Mouse (Mus musculus) cerebral cortex, adult 2 months (tissue): ENCODE measurements around the gene Tpgs1.

Experiments
- WGBS: fragments of 180-500 bp; shearing (Covaris S2); methylation state at CpG from one replicate; pipeline ENCODE4 v1.1.7; 2018; 5-methylcytosine and 5-hydroxymethylcytosine counted together

Tpgs1 gene

GRCm38 (mm10) chr10:79712499-79713126 lies 43.4 kb downstream of the Tpgs1 start:
- 9% methylated on average over 4 of the region's 6 CpGs for WGBS

- WGBS, result 5% methylated on average over 1 of the region's 1 CpGs
These were observed 44.0 kb downstream of the Tpgs1 start for GRCm38 (mm10) chr10:79713163-79713562.

GRCm38 (mm10) chr10:79714996-79715395 lies 45.8 kb downstream of the Tpgs1 start:
- 43% methylated on average over 4 of the region's 4 CpGs for WGBS

GRCm38 (mm10) chr10:79716254-79716987 lies 47.3 kb downstream of the Tpgs1 start, which contains the start of gene Hcn2:
Gene Hcn2, plus strand, starts transcription at chr10:79716634.
- under 1% methylated on average over 78 of the region's 91 CpGs for WGBS

- WGBS, result under 1% methylated on average over 44 of the region's 44 CpGs
These were observed 47.8 kb downstream of the Tpgs1 start for GRCm38 (mm10) chr10:79716988-79717355.

GRCm38 (mm10) chr10:79717640-79718357 lies 48.6 kb downstream of the Tpgs1 start:
- 2% methylated on average over 43 of the region's 43 CpGs for WGBS

- WGBS, result 64% methylated on average over 5 of the region's 5 CpGs
These were observed 51.9 kb downstream of the Tpgs1 start for GRCm38 (mm10) chr10:79721089-79721488.

- WGBS, result 18% methylated on average over 6 of the region's 6 CpGs
These were observed 53.9 kb downstream of the Tpgs1 start for GRCm38 (mm10) chr10:79723047-79723446.

GRCm38 (mm10) chr10:79723692-79724091 lies 54.5 kb downstream of the Tpgs1 start:
- 74% methylated on average over 7 of the region's 7 CpGs for WGBS
